In the genomic region with DNA sequence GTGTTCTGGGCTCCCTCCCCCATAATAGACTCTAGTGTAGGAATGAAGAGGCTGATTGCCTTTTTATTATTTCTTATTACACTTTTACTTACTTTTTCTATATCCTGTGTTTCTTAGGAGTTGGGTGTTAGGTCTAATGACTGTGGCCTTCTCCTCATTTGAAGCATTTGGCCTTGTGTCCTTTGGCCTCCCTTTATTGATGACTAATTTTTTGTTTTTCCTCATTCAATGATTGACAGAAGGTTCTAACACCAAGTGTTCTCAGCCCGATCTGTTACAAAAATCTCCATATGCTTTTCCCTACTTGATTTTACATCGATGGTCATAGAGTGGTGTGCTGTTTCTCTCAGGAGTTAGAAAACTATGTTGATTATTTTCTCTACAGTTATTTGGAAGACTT, we compare ENCODE assay signal across 25 mouse cellular contexts.
"Had no signal": no experiment of that assay in that cellular context is flagged by ENCODE, and none has a peak within 500 bp of the region (broad histone marks: within the 10 kb centered on the region; RNA-seq: fewer than 3 reads in every experiment).

No protein-coding gene starts in this region.

- H3K27me3 ChIP-seq: heart, embryonic 12.5 days; hindbrain, embryonic 12.5 days; intestine, embryonic 15.5 days; limb, embryonic 12.5 days had no signal

- H3K9me3 ChIP-seq: heart, embryonic 12.5 days; hindbrain, embryonic 10.5 days; hindbrain, embryonic 12.5 days; intestine, embryonic 15.5 days; limb, embryonic 10.5 days; limb, embryonic 12.5 days had no signal

- H3K4me3 ChIP-seq: heart, adult 2 months; heart, embryonic 12.5 days; hindbrain, embryonic 10.5 days; hindbrain, embryonic 12.5 days; intestine, embryonic 15.5 days; left cerebral cortex, adult 2 months; limb, embryonic 10.5 days; limb, embryonic 12.5 days had no signal

- H3K9ac ChIP-seq: forebrain, postnatal 0 days; heart, embryonic 12.5 days; hindbrain, embryonic 12.5 days; hindbrain, embryonic 14.5 days; intestine, embryonic 15.5 days; limb, embryonic 12.5 days; liver, embryonic 14.5 days had no signal

- DNase-seq: forebrain, postnatal 0 days; gastrocnemius, postnatal 14 days; gastrocnemius, postnatal 36 days; heart, adult 11 months; heart, adult 2 months; heart, postnatal 10 days; heart, postnatal 4 days; kidney, adult 18-20 months; kidney, postnatal 14 days; kidney, postnatal 4 days; layer of hippocampus, adult 9-11 months had no signal

- ATAC-seq: forebrain, postnatal 0 days; hindbrain, embryonic 16.5 days; inflammation-experienced regulatory T-cells, adult 6 months; intestine, embryonic 15.5 days; intestine, postnatal 0 days had no signal

- H3K4me1 ChIP-seq: heart, embryonic 12.5 days; hindbrain, embryonic 10.5 days; hindbrain, embryonic 12.5 days; intestine, embryonic 15.5 days; limb, embryonic 10.5 days; limb, embryonic 12.5 days had no signal

- H3K27ac ChIP-seq: heart, adult 2 months; hindbrain, embryonic 10.5 days; hindbrain, embryonic 12.5 days; hindbrain, embryonic 14.5 days; intestine, embryonic 15.5 days; kidney, postnatal 0 days; left cerebral cortex, adult 2 months; limb, embryonic 10.5 days; limb, embryonic 12.5 days; liver, embryonic 14.5 days had no signal

- H3K4me2 ChIP-seq: heart, embryonic 12.5 days; hindbrain, embryonic 12.5 days; hindbrain, embryonic 14.5 days; intestine, embryonic 15.5 days; limb, embryonic 12.5 days; liver, embryonic 11.5 days had no signal

- H3K36me3 ChIP-seq: heart, embryonic 12.5 days; hindbrain, embryonic 10.5 days; hindbrain, embryonic 12.5 days; intestine, embryonic 15.5 days; limb, embryonic 10.5 days; limb, embryonic 12.5 days had no signal
